Mouse (Mus musculus) small intestine, adult 2 months (tissue): ENCODE data around the gene Zfp423. TPM values are rescaled to one million over a fixed set of nuclear protein-coding genes. Genes with fewer than 3 reads are reported as not detected.

Source experiments
- H3K27ac ChIP-seq: fragments of 200-500 bp; 2 replicates; pipeline ENCODE4 v1.5.1; 2012; ENCODE audit warnings: low read depth, low read length, control low read depth, inconsistent platforms; ENCODE audit not compliant: insufficient read depth
- H3K27me3 ChIP-seq: fragments of 200-500 bp; 2 replicates; pipeline ENCODE4 v1.6.1; 2012; ENCODE audit warnings: mild to moderate bottlenecking, moderate library complexity, low read length, inconsistent platforms; ENCODE audit not compliant: control insufficient read depth, insufficient read depth
- H3K36me3 ChIP-seq: fragments of 200-500 bp; 2 replicates; pipeline ENCODE4 v1.6.1; 2012; ENCODE audit warnings: mild to moderate bottlenecking, low read length, control low read depth, inconsistent platforms; ENCODE audit not compliant: control insufficient read depth, insufficient read depth
- H3K4me1 ChIP-seq: fragments of 200-500 bp; 2 replicates; pipeline ENCODE4 v1.6.1; 2012; ENCODE audit warnings: low read length, inconsistent platforms, mixed read lengths; ENCODE audit not compliant: control insufficient read depth, insufficient read depth, insufficient read length
- H3K4me3 ChIP-seq: fragments of 200-500 bp; 2 replicates; pipeline ENCODE4 v1.5.1; 2012; ENCODE audit warnings: low read depth, mild to moderate bottlenecking, control low read depth, inconsistent platforms, low read length, moderate library complexity
- CTCF ChIP-seq: fragments of 200-500 bp; IDR thresholded peaks from 2 replicates; pipeline ENCODE4 v1.5.1; 2012; ENCODE audit warnings: low read depth, mild to moderate bottlenecking, control low read depth, inconsistent platforms, low read length, moderate library complexity, mixed read lengths; ENCODE audit not compliant: insufficient replicate concordance, insufficient read length; ENCODE audit errors: extremely low read depth
- POLR2A ChIP-seq: fragments of 200-500 bp; IDR thresholded peaks from 2 replicates; pipeline ENCODE4 v1.6.1; 2012; ENCODE audit warnings: low read depth, mild to moderate bottlenecking, control low read depth, inconsistent platforms, low read length, moderate library complexity
- WGBS: fragments of 180-500 bp; shearing (Covaris S2); methylation state at CpG from one replicate; pipeline ENCODE4 v1.1.7; 2018; 5-methylcytosine and 5-hydroxymethylcytosine counted together
- polyA plus RNA-seq: library from polyadenylated mRNA; depleted of rRNA; stranded (reverse); fragments of >200 nt; gene quantifications from 2 replicates; pipeline ENCODE4 v1.2.3, GENCODE M21; 2012

The Zfp423 gene
- polyA plus RNA-seq, 1 experiment: 2.3 TPM

DNA sequence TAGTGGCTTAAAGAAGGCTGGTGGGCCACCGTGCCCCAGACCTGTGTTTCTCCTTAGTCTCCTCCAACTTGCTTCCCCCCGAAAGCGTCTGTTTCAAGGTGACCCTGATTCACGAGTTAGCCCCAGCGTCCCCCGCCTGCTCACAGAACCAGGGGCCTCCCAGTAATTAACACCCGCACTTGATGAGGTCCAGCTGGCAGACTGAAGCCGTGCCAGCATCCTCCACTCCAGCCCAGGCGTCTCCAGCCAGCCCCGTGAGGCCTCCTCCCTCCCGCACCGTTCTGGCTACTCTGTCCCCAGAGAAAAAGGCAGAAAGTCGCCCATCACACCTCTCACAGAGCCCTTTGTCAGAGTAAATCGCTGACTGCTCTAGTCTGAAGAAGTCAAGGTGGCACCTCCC is 213.3 kb downstream of the Zfp423 start:
- H3K4me3 ChIP-seq: no peak overlapping the region
- H3K4me1 ChIP-seq: no peaks in the 10 kb centered on the region
- H3K27me3 ChIP-seq: no peaks in the 10 kb centered on the region
- H3K36me3 ChIP-seq: no peaks in the 10 kb centered on the region
- no peak overlapping the region for H3K27ac ChIP-seq
- 69% methylated on average over 14 of the region's 14 CpGs for WGBS
- TF ChIP-seq CTCF: no peak
- no peak for TF ChIP-seq POLR2A

GRCm38 (mm10) chr8:87745125-87745698 is 214.2 kb downstream of the Zfp423 start:
- no peaks in the 10 kb centered on the region for H3K4me1 ChIP-seq
- H3K36me3 ChIP-seq: no peaks in the 10 kb centered on the region
- no peak overlapping the region for H3K27ac ChIP-seq
- no peaks in the 10 kb centered on the region for H3K27me3 ChIP-seq
- H3K4me3 ChIP-seq: no peak overlapping the region
- WGBS: 89% methylated on average over 20 of the region's 20 CpGs
- TF ChIP-seq POLR2A (no peak), CTCF (no peak)

DNA sequence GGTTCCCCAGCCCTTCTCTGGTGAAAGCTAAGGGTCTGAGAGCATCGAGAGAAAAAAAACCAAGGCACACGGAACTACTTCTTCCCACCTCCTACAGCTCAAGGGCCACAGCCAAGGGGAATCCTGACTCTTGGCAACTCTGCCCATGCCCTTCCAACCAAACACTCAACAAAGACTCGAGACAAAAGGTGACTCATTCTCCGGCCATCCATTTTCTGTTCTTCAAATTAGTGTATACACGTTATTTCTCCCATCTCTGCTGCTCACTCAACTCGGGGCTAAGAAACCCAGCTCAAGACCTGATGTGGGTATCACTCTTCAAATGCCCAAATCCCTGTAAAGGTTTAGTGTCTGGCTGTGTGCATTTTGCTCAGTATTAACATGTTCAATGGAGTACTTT is 214.8 kb downstream of the Zfp423 start:
- Histone ChIP-seq H3K27ac (no peak overlapping the region), H3K4me1 (no peaks in the 10 kb centered on the region), H3K27me3 (no peaks in the 10 kb centered on the region), H3K36me3 (no peaks in the 10 kb centered on the region), H3K4me3 (no peak overlapping the region)
- TF ChIP-seq POLR2A (no peak), CTCF (no peak)
- WGBS: 81% methylated on average over 6 of the region's 6 CpGs

GRCm38 (mm10) chr8:87742016-87742415 is 217.4 kb downstream of the Zfp423 start:
- WGBS: 93% methylated on average over 19 of the region's 19 CpGs

GRCm38 (mm10) chr8:87740946-87741530 is 218.4 kb downstream of the Zfp423 start:
- TF ChIP-seq POLR2A (no peak), CTCF (no peak)
- Histone ChIP-seq H3K36me3 (no peaks in the 10 kb centered on the region), H3K4me3 (no peak overlapping the region), H3K27me3 (no peaks in the 10 kb centered on the region), H3K27ac (no peak overlapping the region), H3K4me1 (no peaks in the 10 kb centered on the region)
- 88% methylated on average over 11 of the region's 11 CpGs for WGBS

More at GRCm38 (mm10) chr8:87742016-87742415, 217.4 kb downstream of the Zfp423 start:
- Histone ChIP-seq H3K36me3 (no peaks in the 10 kb centered on the region), H3K4me1 (no peaks in the 10 kb centered on the region), H3K27ac (no peak overlapping the region), H3K27me3 (no peaks in the 10 kb centered on the region), H3K4me3 (no peak overlapping the region)
- TF ChIP-seq POLR2A (no peak), CTCF (no peak)

- Histone ChIP-seq H3K27me3 (no peaks in the 10 kb centered on the region), H3K4me3 (no peak overlapping the region), H3K4me1 (no peaks in the 10 kb centered on the region), H3K36me3 (no peaks in the 10 kb centered on the region), H3K27ac (no peak overlapping the region)
- 67% methylated on average over 11 of the region's 11 CpGs for WGBS
- no peak for TF ChIP-seq POLR2A
- TF ChIP-seq CTCF: no peak
These were observed 221.5 kb downstream of the Zfp423 start for GRCm38 (mm10) chr8:87737900-87738299.

DNA sequence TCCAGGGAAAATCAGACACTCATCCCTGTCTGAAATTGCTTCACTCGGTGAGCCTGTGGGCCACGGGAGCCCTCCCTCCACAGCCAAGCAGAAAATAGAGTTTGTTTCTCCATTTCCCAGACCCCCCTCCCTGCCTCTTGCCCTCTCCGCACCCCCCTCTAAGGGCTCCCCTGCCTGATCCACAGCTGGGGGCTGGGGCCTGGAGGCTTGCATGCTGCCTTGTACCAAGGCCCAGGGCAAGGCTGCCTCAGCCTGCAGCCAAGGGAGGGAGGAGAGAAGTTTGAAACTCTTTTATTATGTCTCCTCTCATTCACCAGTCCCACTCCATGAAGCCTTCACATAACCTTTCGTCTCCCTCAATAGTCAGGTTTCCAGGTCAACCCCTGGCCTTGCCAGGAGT is 224.5 kb downstream of the Zfp423 start:
- no peak overlapping the region for H3K27ac ChIP-seq
- WGBS: 59% methylated on average over 4 of the region's 4 CpGs
- H3K4me1 ChIP-seq: no peaks in the 10 kb centered on the region
- no peak overlapping the region for H3K4me3 ChIP-seq
- TF ChIP-seq POLR2A (no peak), CTCF (no peak)
- H3K27me3 ChIP-seq: no peaks in the 10 kb centered on the region
- H3K36me3 ChIP-seq: no peaks in the 10 kb centered on the region
